Mouse (Mus musculus) induced T-regulatory cell, adult 2 months (primary cell): ENCODE measurements around the gene Ltc4s.

Experiments
- DNase-seq: peaks from one replicate; pipeline ENCODE4 v3.0.0-alpha.2; 2012; ENCODE audit warnings: low read depth

The Ltc4s gene

DNA sequence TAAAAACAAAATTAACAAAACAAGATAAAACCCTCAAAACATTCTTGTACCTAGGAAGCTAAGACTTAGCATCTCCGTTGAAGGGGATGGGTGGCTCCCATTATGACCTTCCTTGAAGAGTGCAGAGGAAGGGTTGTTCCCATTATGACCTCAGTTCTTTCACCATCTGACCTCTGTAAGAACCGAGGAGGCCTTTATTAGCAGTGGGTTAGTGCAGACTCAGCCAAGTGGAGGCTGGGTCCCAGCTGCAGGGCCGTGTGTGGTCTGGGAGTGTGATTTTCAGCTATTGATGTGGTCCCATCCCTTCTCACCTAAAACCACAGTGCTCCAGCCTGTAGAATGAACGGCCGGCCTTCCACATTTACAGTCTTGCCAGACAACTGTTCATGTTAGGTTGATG lies 6.9 kb upstream of the Ltc4s start:
- no peak for DNase-seq

DNA sequence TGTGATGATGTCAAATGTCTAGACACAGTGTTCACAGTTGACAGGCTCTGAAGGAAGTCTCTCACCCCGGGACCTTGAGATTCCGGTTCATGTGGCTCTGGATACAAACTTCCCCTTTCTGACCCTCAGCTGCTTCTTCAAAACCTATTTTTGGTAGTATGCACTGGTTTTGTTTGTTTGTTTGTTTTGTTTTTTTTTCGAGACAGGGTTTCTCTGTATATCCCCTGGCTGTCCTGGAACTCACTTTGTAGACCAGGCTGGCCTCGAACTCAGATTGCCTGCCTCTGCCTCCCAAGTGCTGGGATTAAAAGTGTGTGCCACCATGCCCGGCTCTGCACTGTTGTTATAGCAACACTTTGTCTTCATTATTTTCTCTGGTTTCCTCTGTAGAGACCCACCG lies 5.5 kb upstream of the Ltc4s start:
- DNase-seq: no peak

DNA sequence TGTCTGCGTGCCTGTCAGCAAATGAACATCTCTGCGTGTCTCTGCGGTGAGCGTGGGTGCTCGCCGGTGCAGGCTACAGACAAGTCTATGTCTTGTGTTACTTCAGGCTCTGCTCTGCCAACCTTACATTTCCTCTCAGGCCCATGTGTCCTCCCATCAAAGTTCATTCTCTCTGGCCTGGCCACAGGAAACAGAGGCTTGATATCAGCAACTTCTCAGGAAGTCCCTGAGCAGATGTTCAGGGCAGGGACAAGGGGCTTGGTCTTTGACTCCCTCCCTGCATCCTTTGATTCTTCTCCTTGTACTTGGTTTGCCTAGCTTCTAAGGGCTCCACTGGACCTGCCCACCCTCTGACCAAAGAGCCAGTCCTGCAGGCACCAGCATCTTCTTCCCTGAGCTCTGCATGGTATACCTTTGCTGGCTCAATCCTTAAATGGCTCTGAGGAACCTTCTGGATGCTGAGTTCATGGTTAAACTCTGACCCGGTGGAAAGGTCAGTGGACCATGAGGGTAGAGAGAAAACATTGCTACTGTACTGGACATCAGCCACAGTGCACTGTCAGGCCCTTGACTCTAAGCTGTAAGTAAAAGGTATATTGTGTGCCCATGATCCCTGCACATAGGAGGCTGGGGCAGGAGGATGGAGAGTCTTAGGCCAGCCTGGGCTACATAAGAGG lies 2.0 kb upstream of the Ltc4s start:
- DNase-seq: no peak

GRCm38 (mm10) chr11:50238821-50239791 lies 690 bp upstream of the Ltc4s start:
- no peak for DNase-seq

- DNase-seq: no peak
Measured at GRCm38 (mm10) chr11:50236937-50237835, 1.2 kb downstream of the Ltc4s start.

GRCm38 (mm10) chr11:50236540-50236936 lies 1.9 kb downstream of the Ltc4s start:
- peak; percentile 95 for DNase-seq

DNA sequence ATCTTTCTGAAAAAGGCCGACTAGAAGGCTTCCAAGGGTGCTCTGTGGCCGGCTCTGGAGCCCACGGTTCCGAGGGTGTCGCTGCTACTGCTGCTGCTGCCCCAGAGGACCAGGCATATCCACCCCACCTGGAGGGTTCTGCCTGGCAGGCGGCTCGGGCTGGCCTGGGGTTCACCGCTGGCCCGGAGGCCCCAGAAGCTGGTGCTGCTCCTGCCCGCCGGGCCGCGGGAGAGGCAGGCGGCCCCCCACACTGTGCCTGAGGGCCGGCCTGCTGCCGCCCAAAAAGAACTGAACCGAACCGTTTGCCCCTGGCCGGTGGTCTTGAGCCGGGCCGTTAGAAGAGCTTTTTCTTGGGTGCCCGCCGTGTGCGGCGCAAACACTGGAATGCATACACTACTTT lies 3.8 kb downstream of the Ltc4s start:
- no peak for DNase-seq

DNA sequence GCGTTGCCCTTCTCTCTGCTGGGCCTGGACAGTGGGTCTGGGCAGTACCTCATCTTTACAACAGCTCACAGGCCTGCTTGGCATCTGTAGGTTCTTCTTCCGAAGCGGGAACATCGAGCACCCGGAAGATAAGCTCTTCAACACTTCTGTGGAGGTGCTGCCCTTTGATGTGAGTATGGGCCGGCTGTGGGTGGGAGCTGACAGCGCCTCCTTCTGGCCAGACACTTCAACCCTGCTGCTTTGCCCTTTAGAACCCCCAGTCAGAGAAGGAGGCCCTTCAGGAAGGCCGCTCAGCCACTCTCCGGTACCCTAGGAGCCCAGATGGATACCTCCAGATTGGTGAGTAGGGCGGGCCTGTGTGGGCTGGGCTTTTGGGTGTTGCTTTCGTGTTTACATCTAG lies 4.4 kb downstream of the Ltc4s start:
- peak; percentile 58 for DNase-seq

- peak; percentile 37 for DNase-seq
Measured at GRCm38 (mm10) chr11:50233022-50233421, 5.4 kb downstream of the Ltc4s start.

- peak; percentile 93 for DNase-seq
Measured at GRCm38 (mm10) chr11:50231411-50231810, 7.0 kb downstream of the Ltc4s start.

GRCm38 (mm10) chr11:50230481-50231304 lies 7.7 kb downstream of the Ltc4s start:
- DNase-seq: peak; percentile 48

DNA sequence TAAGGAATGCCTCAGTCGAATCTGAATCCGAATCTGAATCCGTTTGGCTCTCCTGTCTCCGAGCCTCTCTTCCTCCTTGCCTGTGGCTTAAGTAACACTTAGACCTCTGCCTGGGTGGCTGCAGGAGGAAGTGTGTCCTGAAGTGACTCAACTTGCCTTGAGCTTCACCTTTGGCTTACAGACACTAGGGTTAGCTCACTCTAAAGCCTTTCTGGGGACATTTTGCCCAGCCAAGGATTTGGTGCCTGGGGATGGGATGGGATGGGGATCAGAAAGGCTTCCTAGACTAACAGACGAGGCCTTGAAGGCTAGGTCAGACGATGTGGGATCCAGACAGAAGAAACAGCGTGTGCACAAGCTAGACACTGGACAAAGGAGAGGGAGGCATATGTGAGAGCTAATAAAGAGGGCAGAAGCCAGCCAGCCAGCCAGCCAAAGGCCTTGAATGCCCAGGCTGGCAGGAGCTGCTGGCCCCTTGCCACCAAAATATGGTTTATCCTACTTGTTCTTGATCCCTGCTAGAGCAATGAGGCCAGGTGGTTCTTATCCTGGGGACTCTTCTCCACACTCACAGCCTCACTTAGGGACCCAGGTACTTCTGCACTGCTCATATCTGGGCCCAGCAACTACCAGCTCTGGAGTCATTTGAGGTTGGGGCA lies 9.0 kb downstream of the Ltc4s start:
- no peak for DNase-seq

GRCm38 (mm10) chr11:50228772-50229171 lies 9.6 kb downstream of the Ltc4s start:
- DNase-seq: no peak

- DNase-seq: no peak
Measured at GRCm38 (mm10) chr11:50227736-50228135, 10.7 kb downstream of the Ltc4s start.

GRCm38 (mm10) chr11:50227226-50227625 lies 11.2 kb downstream of the Ltc4s start:
- DNase-seq: peak; percentile 25

GRCm38 (mm10) chr11:50226406-50226805 lies 12.0 kb downstream of the Ltc4s start:
- peak; percentile 34 for DNase-seq

- peak; percentile 47 for DNase-seq
Measured at GRCm38 (mm10) chr11:50225611-50226378, 12.6 kb downstream of the Ltc4s start.

DNA sequence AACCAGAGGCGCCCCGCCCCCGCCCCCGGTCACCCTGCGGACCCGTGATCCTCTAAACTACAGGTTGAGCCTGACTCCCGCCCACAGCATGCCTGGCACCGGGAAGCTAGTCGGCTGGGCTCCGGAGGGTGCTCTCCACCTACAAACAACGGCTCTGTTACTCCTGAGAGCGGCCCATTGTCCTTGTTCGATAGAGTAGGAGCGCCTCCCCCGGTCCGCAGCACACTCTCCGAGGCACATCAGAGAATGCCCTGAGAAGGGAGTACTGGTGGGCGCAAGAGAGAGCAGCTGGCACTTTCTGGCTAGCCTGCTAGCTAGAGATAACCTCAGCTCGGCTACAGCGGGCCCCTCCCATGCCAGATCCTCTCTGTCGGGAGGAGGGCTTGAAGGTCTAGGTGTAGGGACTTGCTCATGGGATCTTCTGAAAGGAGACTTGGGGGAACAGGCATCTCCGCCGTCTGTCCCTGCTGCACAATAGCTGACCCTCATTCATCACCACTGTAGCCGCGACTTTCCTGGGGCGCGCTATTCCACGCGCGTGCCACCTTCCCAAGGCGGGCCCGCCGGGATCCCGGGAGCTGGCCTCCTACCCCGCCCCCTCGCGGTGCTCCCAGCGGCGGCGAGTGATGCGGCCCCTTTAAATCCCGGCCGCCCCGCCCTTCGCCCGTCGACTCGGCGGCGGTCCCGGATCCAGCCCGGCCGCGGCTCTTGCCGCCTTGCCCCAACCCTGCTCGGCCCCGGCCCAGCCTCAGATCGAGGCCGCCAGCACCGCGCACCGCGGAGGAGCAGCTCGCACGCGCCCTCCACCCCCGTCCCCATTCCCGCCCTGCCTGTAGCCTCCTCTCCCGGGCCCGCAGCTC lies 13.5 kb downstream of the Ltc4s start:
- peak; percentile 74 for DNase-seq
